Mouse (Mus musculus): ENCODE results near the gene Lrrk1. TPM values are rescaled to one million over a fixed set of nuclear protein-coding genes. Genes with fewer than 3 reads are reported as not detected.
A peak's percentile ranks its signal among the peaks of the same experiment; 100 is the strongest.

The Lrrk1 gene
- total RNA-seq, 2 experiments from 2014 or later, result 18.4 to 19.7 TPM

- no peak for ATAC-seq (replicated peaks; ENCODE audit: low FRiP score, low TSS enrichment, poor library complexity, severe bottlenecking)
These were observed 41.0 kb downstream of the Lrrk1 start for GRCm38 (mm10) chr7:66346959-66347663.

GRCm38 (mm10) chr7:66343307-66343706 lies 44.8 kb downstream of the Lrrk1 start:
- no peak for ATAC-seq (replicated peaks; ENCODE audit: low FRiP score, low TSS enrichment, poor library complexity, severe bottlenecking)

GRCm38 (mm10) chr7:66342831-66343230 lies 45.3 kb downstream of the Lrrk1 start:
- ATAC-seq (replicated peaks; ENCODE audit: low FRiP score, low TSS enrichment, poor library complexity, severe bottlenecking), result no peak

- ATAC-seq (replicated peaks; ENCODE audit: low FRiP score, low TSS enrichment, poor library complexity, severe bottlenecking), result peak; percentile 62
These were observed 45.8 kb downstream of the Lrrk1 start for GRCm38 (mm10) chr7:66342323-66342722.

- no peak for ATAC-seq (replicated peaks; ENCODE audit: low FRiP score, low TSS enrichment, poor library complexity, severe bottlenecking)
These were observed 48.1 kb downstream of the Lrrk1 start for GRCm38 (mm10) chr7:66340044-66340443.

- no peak for ATAC-seq (replicated peaks; ENCODE audit: low FRiP score, low TSS enrichment, poor library complexity, severe bottlenecking)
These were observed 48.5 kb downstream of the Lrrk1 start for GRCm38 (mm10) chr7:66339625-66340024.

GRCm38 (mm10) chr7:66336955-66337354 lies 51.2 kb downstream of the Lrrk1 start:
- no peak for ATAC-seq (replicated peaks; ENCODE audit: low FRiP score, low TSS enrichment, poor library complexity, severe bottlenecking)

- peak; percentile 76 for ATAC-seq (replicated peaks; ENCODE audit: low FRiP score, low TSS enrichment, poor library complexity, severe bottlenecking)
These were observed 54.1 kb downstream of the Lrrk1 start for GRCm38 (mm10) chr7:66333906-66334500.

GRCm38 (mm10) chr7:66332340-66332739 lies 55.8 kb downstream of the Lrrk1 start:
- no peak for ATAC-seq (replicated peaks; ENCODE audit: low FRiP score, low TSS enrichment, poor library complexity, severe bottlenecking)

- no peak for ATAC-seq (replicated peaks; ENCODE audit: low FRiP score, low TSS enrichment, poor library complexity, severe bottlenecking)
These were observed 57.5 kb downstream of the Lrrk1 start for GRCm38 (mm10) chr7:66330610-66331009.

- no peak for ATAC-seq (replicated peaks; ENCODE audit: low FRiP score, low TSS enrichment, poor library complexity, severe bottlenecking)
These were observed 60.6 kb downstream of the Lrrk1 start for GRCm38 (mm10) chr7:66327516-66327915.

GRCm38 (mm10) chr7:66325419-66326053 lies 62.6 kb downstream of the Lrrk1 start:
- ATAC-seq (replicated peaks; ENCODE audit: low FRiP score, low TSS enrichment, poor library complexity, severe bottlenecking), result peak; percentile 81

- ATAC-seq (replicated peaks; ENCODE audit: low FRiP score, low TSS enrichment, poor library complexity, severe bottlenecking), result no peak
These were observed 64.7 kb downstream of the Lrrk1 start for GRCm38 (mm10) chr7:66323252-66324015.

GRCm38 (mm10) chr7:66320996-66321395 lies 67.2 kb downstream of the Lrrk1 start:
- peak; percentile 67 for ATAC-seq (replicated peaks; ENCODE audit: low FRiP score, low TSS enrichment, poor library complexity, severe bottlenecking)

GRCm38 (mm10) chr7:66318147-66318546 lies 70.0 kb downstream of the Lrrk1 start:
- no peak for ATAC-seq (replicated peaks; ENCODE audit: low FRiP score, low TSS enrichment, poor library complexity, severe bottlenecking)

GRCm38 (mm10) chr7:66310670-66311656 lies 77.2 kb downstream of the Lrrk1 start:
- no peak for ATAC-seq (replicated peaks; ENCODE audit: low FRiP score, low TSS enrichment, poor library complexity, severe bottlenecking)

- ATAC-seq (replicated peaks; ENCODE audit: low FRiP score, low TSS enrichment, poor library complexity, severe bottlenecking), result peak; percentile 76
These were observed 78.0 kb downstream of the Lrrk1 start for GRCm38 (mm10) chr7:66309950-66310669.

GRCm38 (mm10) chr7:66309240-66309949 lies 78.8 kb downstream of the Lrrk1 start:
- ATAC-seq (replicated peaks; ENCODE audit: low FRiP score, low TSS enrichment, poor library complexity, severe bottlenecking), result peak; percentile 73
